Mouse (Mus musculus) kidney, adult 2 months (tissue): ENCODE data around the gene Grifin.

Source experiments
- CTCF ChIP-seq: fragments of 200-500 bp; conservative IDR thresholded peaks from 2 replicates; pipeline ENCODE4 v1.5.1; 2011; ENCODE audit warnings: low read depth, mild to moderate bottlenecking, control low read depth, low read length, moderate library complexity, mixed read lengths; ENCODE audit not compliant: insufficient read depth, insufficient read length
- POLR2A ChIP-seq: fragments of 200-500 bp; IDR thresholded peaks from one replicate; pipeline ENCODE4 v1.6.1; 2011; ENCODE audit warnings: low read depth, low read length, control low read depth

GRCm38 (mm10) chr5:140571201-140571600 is 6.3 kb upstream of the Grifin start:
- no peak for TF ChIP-seq POLR2A
- TF ChIP-seq CTCF, result no peak
